Comparison of ENCODE assay signal across 8 mouse cellular contexts in the genomic region with DNA sequence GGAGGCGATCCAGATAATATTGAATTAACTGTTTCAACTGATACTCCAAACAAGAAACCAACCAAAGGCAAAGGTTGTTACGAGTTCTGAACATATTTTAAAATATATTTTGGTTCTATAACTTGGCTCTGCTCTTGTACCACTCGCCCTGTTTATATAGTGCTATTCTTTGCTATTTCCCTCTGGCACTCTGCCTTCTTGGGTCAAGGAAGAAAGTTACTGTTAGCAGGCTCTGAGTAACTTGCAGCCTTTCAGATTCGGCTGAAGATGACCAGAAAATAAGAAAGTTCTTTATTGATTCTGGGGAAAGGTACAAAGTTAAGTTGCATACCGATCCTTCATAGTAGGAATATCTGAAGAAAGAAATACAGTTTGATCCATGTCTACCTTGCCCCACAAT. TPM values are rescaled to one million over a fixed set of nuclear protein-coding genes. Genes with fewer than 3 reads are reported as not detected.
DNase-seq lines count a peak whose midpoint lies in the region; ATAC-seq and TF ChIP-seq lines count a peak whose summit lies in the region.

No protein-coding gene starts in this region.

- no peak overlapping the region; the same call in 1 of the 2 replicates for H3K9ac ChIP-seq in forebrain, embryonic 14.5 days (ENCODE audit: low read length)
- peak overlapping the region; percentile 92 for H3K9ac ChIP-seq in liver, embryonic 13.5 days
- no peak overlapping the region; the same call in 1 of the 2 replicates for H3K9ac ChIP-seq in stomach, postnatal 0 days (ENCODE audit: low read length)

- H3K27me3 ChIP-seq in testis, adult 2 months (ENCODE audit: control insufficient read depth, insufficient read depth, low read length), result no peaks in the 10 kb centered on the region
- no peaks in the 10 kb centered on the region for H3K27me3 ChIP-seq in forebrain, embryonic 14.5 days (replicated peaks; ENCODE audit: control insufficient read depth, insufficient read depth, low read length)
- no peaks in the 10 kb centered on the region for H3K27me3 ChIP-seq in liver, embryonic 13.5 days
- no peaks in the 10 kb centered on the region for H3K27me3 ChIP-seq in stomach, postnatal 0 days (ENCODE audit: control insufficient read depth, insufficient read depth, low read length)

- ATAC-seq in forebrain, embryonic 14.5 days, result no peak
- no peak for ATAC-seq in liver, embryonic 13.5 days (ENCODE audit: low read depth)
- ATAC-seq in stomach, postnatal 0 days (ENCODE audit: low FRiP score, low TSS enrichment), result no peak
- no peak for ATAC-seq in megakaryocyte-erythroid progenitor cell, adult 5-6 weeks (replicated peaks; ENCODE audit: low FRiP score, low TSS enrichment, poor library complexity, severe bottlenecking)

- TF ChIP-seq CTCF in testis, adult 2 months (IDR thresholded peaks at IDR 0.05; ENCODE audit: control insufficient read depth, insufficient read depth, insufficient replicate concordance, low read depth, low read length), result no peak
- TF ChIP-seq CTCF in stomach, postnatal 0 days (IDR thresholded peaks at IDR 0.05; ENCODE audit: low read depth), result no peak

- WGBS in forebrain, embryonic 14.5 days, result 64% methylated on average over 5 of the region's 5 CpGs
- WGBS in liver, embryonic 13.5 days (ENCODE audit: insufficient replicate concordance), result 46% methylated on average over 5 of the region's 5 CpGs
- 27% methylated on average over 5 of the region's 5 CpGs for WGBS in stomach, postnatal 0 days

- H3K4me2 ChIP-seq in forebrain, embryonic 14.5 days (ENCODE audit: low read length), result peak overlapping the region; percentile 68
- peak overlapping the region; percentile 78 for H3K4me2 ChIP-seq in liver, embryonic 13.5 days
- peak overlapping the region; percentile 59 for H3K4me2 ChIP-seq in stomach, postnatal 0 days (replicated peaks; ENCODE audit: low read depth)

- H3K4me1 ChIP-seq in testis, adult 2 months (ENCODE audit: control insufficient read depth, insufficient read depth, low read length), result no peaks in the 10 kb centered on the region; the same call in 1 of the 2 replicates
- peaks cover 8% of the 10 kb centered on the region for H3K4me1 ChIP-seq in forebrain, embryonic 14.5 days (ENCODE audit: control insufficient read depth, insufficient read depth, low read length)
- H3K4me1 ChIP-seq in liver, embryonic 13.5 days (replicated peaks), result peaks cover 23% of the 10 kb centered on the region
- 0 out of 2 replicates have a peak, but pooled peaks cover 2% of the 10 kb centered on the region for H3K4me1 ChIP-seq in stomach, postnatal 0 days (replicated peaks; ENCODE audit: control insufficient read depth, insufficient read depth)

- DNase-seq in testis, postnatal 14 days (ENCODE audit: low spot score), result no peak
- DNase-seq in forebrain, embryonic 14.5 days (ENCODE audit: low spot score), result no peak
- no peak for DNase-seq in liver, embryonic 13.5 days
- DNase-seq in stomach, postnatal 0 days (ENCODE audit: low spot score), result no peak
- DNase-seq in layer of hippocampus, postnatal 14 days (ENCODE audit: low spot score in 2 of 2), result no peak
- DNase-seq in cerebellum, postnatal 14 days, result no peak

- peaks cover 3% of the 10 kb centered on the region for H3K36me3 ChIP-seq in testis, adult 2 months (ENCODE audit: control insufficient read depth, insufficient read depth, low read length)
- H3K36me3 ChIP-seq in forebrain, embryonic 14.5 days (ENCODE audit: control insufficient read depth, insufficient read depth, low read length), result no peaks in the 10 kb centered on the region
- H3K36me3 ChIP-seq in liver, embryonic 13.5 days, result peaks cover 15% of the 10 kb centered on the region
- no peaks in the 10 kb centered on the region for H3K36me3 ChIP-seq in stomach, postnatal 0 days (ENCODE audit: control insufficient read depth, insufficient read depth, low read length)

- no peak for TF ChIP-seq POLR2A in testis, adult 2 months (IDR thresholded peaks at IDR 0.05; ENCODE audit: control insufficient read depth, low read depth, low read length)

- H3K9me3 ChIP-seq in forebrain, embryonic 14.5 days (replicated peaks; ENCODE audit: control insufficient read depth, low read length), result no peaks in the 10 kb centered on the region
- no peaks in the 10 kb centered on the region for H3K9me3 ChIP-seq in liver, embryonic 13.5 days (replicated peaks)
- H3K9me3 ChIP-seq in stomach, postnatal 0 days (ENCODE audit: control insufficient read depth, low read length), result no peaks in the 10 kb centered on the region

- H3K4me3 ChIP-seq in testis, adult 2 months (ENCODE audit: control insufficient read depth, low read depth, low read length), result peak overlapping the region; percentile 54; the same call in 1 of the 2 replicates
- H3K4me3 ChIP-seq in forebrain, embryonic 14.5 days (ENCODE audit: low read depth, low read length), result peak overlapping the region; percentile 87
- H3K4me3 ChIP-seq in liver, embryonic 13.5 days (replicated peaks), result peak overlapping the region; percentile 88
- H3K4me3 ChIP-seq in stomach, postnatal 0 days (ENCODE audit: low read depth, low read length), result peak overlapping the region; percentile 87

- H3K27ac ChIP-seq in testis, adult 2 months (ENCODE audit: control insufficient read depth, insufficient read depth, low read depth, low read length), result no peak overlapping the region
- no peak overlapping the region for H3K27ac ChIP-seq in forebrain, embryonic 14.5 days (ENCODE audit: low read depth, low read length)
- H3K27ac ChIP-seq in liver, embryonic 13.5 days, result peak overlapping the region; percentile 50; the same call in 1 of the 2 replicates
- H3K27ac ChIP-seq in stomach, postnatal 0 days (replicated peaks), result no peak overlapping the region

- TF ChIP-seq EP300 in stomach, postnatal 0 days (optimal IDR thresholded peaks at IDR 0.05), result no peak

RNA-seq across cellular contexts. Expression of a gene that starts 1.4 kb away (rescaled TPM):
- 32.3 and 34.5 TPM in 2 replicates for polyA plus RNA-seq in testis, adult 2 months (2012; rRNA removed)
- 50.7 and 54.6 TPM in 2 replicates for polyA plus RNA-seq in forebrain, embryonic 14.5 days (2014; fragmentation: Nextera tagmentation; extraction: Ambion mirVana)
- polyA plus RNA-seq in liver, embryonic 13.5 days (2015; fragmentation: Nextera tagmentation; extraction: Ambion mirVana), result 20.6 and 23.6 TPM in 2 replicates
- polyA plus RNA-seq in stomach, postnatal 0 days (2015; fragmentation: Nextera tagmentation; extraction: Ambion mirVana), result 22.0 and 22.5 TPM in 2 replicates
- 95.7 and 102 TPM in 2 replicates for total RNA-seq in megakaryocyte-erythroid progenitor cell, adult 5-6 weeks (2014; fragmentation: Nextera tagmentation)
- total RNA-seq in megakaryocyte-erythroid progenitor cell, adult 5-6 weeks (2017), result 122 and 145 TPM in 2 replicates
- total RNA-seq in layer of hippocampus, postnatal 14 days (2021), result 10 to 100 TPM; 44.0 to 47.0 TPM

RNA-seq across cellular contexts. Expression of a gene that starts 40.5 kb away (rescaled TPM):
- polyA plus RNA-seq in testis, adult 2 months (2012; rRNA removed), result 25.7 and 26.9 TPM in 2 replicates
- 26.3 and 30.0 TPM in 2 replicates for polyA plus RNA-seq in forebrain, embryonic 14.5 days (2014; fragmentation: Nextera tagmentation; extraction: Ambion mirVana)
- polyA plus RNA-seq in liver, embryonic 13.5 days (2015; fragmentation: Nextera tagmentation; extraction: Ambion mirVana), result 7.2 and 9.3 TPM in 2 replicates
- polyA plus RNA-seq in stomach, postnatal 0 days (2015; fragmentation: Nextera tagmentation; extraction: Ambion mirVana), result 11.2 and 12.7 TPM in 2 replicates
- 42.6 and 43.9 TPM in 2 replicates for total RNA-seq in megakaryocyte-erythroid progenitor cell, adult 5-6 weeks (2014; fragmentation: Nextera tagmentation)
- total RNA-seq in megakaryocyte-erythroid progenitor cell, adult 5-6 weeks (2017), result 17.6 and 26.4 TPM in 2 replicates
- 10 to 100 TPM; 38.0 TPM for total RNA-seq in layer of hippocampus, postnatal 14 days (2021)
